Mouse (Mus musculus) embryonic fibroblast, embryonic 13.5 days (primary cell): ENCODE data around the gene Jhy.

ENCODE experiments used
- CTCF ChIP-seq: IDR thresholded peaks from 2 replicates; pipeline ENCODE4 v1.5.1; 2011; ENCODE audit warnings: mild to moderate bottlenecking, control low read depth, low read length, moderate library complexity, borderline replicate concordance; ENCODE audit not compliant: insufficient read depth
- POLR2A ChIP-seq: IDR thresholded peaks from 2 replicates; pipeline ENCODE4 v1.6.1; 2011; ENCODE audit warnings: low read depth, mild to moderate bottlenecking, control low read depth, low read length, moderate library complexity

- TF ChIP-seq POLR2A: no peak
- no peak for TF ChIP-seq CTCF
Observed at GRCm38 (mm10) chr9:40877146-40877880, 86.6 kb downstream of the Jhy start.
